Mouse (Mus musculus): ENCODE measurements around the gene Sstr4.

The Sstr4 gene

DNA sequence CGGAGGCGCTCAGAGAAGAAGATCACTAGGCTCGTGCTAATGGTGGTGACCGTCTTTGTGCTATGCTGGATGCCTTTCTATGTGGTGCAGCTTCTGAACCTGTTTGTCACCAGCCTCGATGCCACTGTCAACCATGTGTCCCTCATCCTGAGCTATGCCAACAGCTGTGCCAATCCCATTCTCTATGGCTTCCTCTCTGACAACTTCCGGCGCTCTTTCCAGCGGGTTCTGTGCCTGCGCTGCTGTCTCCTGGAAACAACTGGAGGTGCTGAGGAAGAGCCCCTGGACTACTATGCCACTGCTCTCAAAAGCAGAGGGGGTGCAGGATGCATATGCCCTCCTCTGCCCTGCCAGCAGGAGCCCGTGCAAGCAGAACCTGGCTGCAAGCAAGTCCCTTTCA, 1.1 kb downstream of the Sstr4 start:
- no peak for DNase-seq (ENCODE audit: low read depth)

DNA sequence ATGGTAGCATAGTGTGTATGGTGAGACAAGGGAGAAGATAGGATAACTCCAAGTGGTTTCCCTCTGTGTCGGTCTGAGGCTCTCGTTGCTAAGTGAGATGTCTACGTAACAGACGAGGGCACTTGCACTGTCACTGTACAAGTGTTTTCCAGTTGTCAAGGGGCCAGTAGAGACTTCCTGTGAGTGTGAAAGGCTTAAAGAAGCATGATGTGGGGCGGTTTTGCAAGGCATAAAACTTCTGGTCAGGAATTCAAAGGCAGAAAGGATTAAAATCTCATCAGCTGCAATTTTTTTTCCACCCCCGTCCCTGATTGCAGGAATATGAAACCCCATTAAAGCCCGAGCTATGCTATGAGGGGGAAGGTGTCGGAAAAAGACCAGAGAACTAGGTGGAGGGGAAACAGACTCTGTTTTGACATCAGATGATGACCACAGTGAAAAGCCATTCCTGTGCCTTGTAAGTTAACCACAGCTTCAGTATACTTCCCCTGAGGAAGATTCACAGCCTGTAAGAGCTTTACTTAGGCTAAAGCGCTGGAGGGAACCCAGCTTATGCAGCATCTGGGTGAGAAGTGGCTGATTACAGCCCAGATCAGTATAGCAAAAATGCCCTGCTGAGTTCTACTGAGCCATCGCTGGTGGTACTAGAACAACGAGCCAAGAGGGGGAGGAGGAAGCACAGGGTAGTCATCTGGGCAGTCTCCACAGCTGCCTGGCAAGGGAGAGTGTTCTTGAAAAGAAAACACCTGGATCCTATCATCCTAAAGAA, 2.1 kb downstream of the Sstr4 start:
- no peak for DNase-seq (ENCODE audit: low read depth)

DNA sequence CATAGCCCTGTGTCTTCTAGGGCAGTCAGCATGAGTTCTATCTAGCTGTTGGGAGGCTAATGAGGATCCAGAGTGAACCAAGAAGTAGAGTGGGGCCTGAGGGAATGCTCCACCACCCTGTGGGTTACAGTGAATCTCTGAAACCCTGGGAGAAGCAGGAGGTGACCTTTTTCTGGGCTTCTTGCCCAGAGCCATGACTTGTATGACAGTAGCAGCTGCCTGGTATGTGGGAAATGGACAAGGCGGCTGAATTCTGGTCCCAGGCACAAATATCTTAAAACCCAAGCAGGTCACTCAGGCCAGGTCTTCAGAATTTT, 2.6 kb downstream of the Sstr4 start:
- DNase-seq (ENCODE audit: low read depth), result no peak

DNA sequence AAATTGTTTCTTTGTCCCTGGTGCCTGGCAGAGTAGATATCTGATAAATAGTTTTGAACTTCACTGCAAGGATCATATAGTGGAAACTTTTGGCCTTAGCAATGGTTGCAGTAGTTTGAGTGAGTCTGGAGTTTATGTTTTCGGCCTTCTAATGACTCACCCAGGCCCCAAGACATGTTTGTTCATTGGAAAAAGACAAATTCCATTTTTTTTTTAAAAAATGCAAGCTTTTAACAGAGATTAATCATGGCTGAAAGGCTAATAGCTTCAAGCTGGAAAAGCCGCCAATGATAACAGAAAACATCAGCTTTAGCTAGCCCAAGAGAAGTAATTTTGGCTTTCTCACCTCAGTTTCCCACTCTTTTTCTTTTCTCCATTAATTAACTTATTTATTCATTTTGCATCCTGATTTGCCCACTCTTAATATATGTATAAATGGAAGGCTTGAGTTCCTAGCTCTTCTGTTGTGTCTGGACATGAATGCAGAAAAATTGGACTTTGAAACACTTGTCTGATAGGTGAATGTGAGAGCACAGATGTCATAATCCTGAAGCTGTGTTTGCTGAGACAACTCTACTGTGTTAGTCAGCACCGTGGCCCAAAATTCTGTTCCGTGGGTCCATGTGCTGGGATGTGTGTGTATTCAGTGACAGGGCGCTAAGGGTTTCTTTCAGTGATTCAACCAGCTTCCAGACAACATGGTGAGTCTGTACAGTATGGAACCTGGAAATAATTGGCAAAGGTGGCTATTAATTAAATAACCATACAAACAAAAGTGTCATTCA, 3.9 kb downstream of the Sstr4 start:
- no peak for DNase-seq (ENCODE audit: low read depth)

DNA sequence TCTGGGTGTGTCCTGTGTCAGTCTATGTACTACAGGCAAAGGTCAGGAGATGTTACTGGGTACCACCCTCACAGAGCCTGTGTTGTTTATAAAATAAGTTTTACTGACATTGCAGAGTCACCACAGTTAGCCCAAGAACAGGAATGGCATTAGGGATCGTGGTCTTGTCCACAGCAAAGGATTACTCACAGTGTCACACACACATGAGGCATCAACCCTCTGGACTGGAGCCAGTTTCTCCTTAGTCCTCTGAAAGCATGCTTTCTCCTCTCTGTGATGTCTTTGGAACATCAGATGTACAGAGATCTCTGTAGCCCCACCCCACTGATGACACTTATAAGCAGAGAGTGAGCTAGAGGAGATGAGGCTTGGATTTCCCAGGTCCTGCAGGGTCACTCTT, 7.1 kb downstream of the Sstr4 start:
- DNase-seq (ENCODE audit: low read depth), result no peak

DNA sequence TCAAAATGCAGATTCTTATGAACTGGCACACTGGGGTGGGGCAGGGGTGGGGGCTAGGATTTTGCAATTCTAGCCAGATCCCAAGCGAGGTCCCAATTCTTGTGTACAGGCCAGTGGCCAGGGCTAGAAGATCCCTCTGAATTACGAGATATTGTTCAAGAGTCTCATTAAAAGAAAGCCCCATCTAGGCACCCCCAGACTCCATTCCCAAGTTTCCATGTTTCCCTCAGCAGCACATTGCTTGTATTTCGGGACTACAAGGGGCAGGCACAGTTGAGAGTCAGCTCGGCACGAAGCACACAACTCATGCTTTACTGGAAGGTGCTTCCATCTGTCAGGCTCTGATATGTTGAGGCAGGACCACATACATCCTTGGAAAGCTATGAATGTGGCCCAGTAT, 9.8 kb downstream of the Sstr4 start:
- DNase-seq (ENCODE audit: low read depth), result no peak

DNA sequence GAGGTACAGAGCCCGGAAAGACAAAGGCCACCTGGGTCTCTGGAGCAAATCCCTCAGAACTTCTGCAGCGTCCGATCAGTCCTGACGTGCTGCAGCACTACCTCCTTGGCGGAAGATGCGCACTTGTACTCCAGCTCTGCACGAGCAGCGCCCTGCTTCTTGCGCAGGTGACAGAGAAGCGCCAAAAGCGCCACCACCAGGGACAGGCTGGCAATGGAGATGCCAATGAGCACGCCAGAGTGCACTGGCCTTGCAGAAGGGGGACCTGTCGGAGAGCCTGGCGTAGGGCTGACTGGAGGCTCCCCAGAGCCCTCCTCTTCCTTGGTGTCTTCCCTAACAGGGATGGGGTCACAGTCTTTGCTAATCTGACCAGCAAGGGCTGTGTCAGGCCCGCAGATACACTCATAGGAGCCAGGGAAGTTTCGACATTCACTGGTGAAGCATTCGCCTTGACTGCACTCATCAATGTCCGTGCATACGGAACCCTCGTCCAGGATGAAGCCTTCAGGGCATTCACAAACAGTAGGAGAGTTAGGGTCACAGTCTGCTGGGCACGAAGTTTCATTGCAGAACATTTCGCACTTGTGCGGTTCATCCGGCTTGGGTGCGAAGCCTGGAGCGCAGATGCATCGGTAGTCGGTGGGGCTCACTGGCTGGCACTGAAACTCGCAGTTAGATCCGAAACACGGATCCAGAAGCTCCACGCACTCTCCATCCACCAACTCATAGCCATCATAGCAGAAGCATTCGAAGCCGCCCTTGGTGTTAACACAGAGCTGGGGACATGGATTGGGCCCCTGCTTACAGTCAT, 11.2 kb downstream of the Sstr4 start:
- DNase-seq (ENCODE audit: low read depth), result no peak

DNA sequence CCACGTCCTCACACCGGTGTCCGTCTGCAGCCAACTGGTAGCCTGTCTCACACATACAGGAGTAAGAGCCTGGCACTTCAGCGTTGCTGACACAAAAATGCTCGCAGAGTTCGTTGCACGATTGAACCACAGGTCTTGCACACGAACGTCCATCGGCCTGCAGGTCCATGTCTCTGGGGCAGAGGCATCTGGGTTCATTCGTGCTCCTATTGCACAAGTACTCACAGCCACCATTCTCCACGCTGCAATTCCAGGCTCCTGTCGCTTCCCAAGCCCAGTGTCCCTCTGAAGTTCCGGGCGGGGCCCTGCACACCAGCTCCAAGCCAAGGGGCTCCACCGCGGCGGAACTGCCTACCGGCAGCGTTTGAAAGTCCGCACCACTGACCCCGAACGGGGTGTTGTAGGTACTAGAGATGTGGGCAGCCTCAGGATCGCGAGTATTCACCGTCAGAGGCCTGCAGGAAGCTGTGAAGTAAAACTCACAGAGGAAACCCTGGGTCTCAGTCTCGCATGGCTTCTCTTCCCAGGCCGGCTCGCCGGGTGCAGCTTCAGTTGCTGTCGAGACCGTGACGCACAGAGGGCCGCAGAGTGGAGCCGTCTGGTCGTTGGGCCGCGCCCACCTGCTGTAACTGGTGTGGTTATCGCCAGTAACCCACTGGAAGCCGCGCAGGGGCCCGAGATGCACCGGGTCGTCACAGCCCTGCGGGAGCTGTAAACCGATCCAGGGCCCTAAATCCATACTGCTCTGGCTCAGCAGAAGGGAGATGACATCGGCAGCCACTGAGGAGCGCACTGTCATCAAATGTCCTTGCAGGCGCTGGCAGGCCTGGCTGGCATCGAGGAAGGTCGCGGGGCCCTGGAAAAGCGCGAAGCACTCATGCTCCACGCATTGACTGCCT, 12.1 kb downstream of the Sstr4 start:
- no peak for DNase-seq (ENCODE audit: low read depth)

DNA sequence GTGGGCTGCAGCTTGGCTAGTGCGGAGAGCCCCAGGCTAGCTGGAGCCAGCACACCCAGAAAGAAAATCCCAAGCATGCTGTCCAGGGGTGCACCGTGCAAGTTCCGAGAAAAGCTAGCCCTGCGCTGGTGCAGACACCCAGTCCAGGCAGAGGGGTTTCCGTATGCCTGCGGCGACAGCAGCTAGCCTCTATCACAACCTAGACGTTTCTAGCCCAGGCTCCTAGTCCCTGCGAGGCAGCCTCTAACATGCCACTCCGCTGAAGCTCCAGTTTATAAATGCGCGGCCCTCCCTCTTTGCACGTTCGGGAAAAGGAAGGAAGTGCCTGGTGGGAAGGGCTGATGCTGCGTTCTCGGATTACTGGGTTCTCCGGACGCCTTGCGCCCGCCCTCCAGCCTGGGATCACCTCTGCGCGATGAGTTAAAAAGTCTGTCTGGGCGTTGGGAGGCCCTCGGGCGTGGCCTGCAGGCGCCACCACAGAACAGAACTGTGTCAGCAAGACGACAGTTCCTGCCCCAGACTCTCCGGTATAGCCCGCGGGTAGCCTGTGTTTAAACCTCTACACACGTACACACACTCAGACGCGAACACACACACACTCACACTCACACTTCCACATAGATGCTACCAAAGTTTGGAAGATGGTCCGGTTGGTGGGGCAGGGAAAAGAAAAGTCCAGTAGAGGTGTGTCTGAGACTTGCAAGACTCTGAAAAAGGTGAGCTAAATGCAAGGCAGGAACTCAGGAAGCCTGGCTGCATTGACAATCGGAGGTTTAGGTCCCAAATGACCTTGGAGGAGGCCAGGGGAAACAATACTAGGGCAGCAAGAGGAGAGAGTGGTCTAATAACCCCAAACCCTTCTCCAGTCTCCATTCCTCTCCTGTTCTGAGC, 13.0 kb downstream of the Sstr4 start, which contains the start of gene Thbd:
Gene Thbd (minus strand): TSS at position 319 of the 891 bp plus-strand sequence.
- no peak for DNase-seq (ENCODE audit: low read depth)

DNA sequence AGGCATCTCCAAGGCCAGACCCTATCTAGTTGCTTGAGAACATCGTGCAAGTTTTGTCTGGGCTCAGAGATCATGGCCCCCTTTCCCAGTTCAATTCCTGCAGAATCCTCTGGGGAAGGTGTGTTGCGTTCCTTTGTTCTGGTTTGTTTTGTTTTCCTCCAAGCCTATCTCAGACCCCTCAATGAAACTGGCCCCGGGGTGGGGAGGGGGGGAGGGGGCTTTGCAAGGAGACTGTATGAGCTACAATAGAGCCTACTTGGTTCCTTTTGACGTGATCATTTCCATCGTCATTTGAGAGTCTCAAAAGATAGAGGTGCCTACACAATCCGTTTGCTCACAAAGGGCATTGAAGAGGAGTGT, 13.6 kb downstream of the Sstr4 start:
- DNase-seq (ENCODE audit: low read depth), result no peak

DNA sequence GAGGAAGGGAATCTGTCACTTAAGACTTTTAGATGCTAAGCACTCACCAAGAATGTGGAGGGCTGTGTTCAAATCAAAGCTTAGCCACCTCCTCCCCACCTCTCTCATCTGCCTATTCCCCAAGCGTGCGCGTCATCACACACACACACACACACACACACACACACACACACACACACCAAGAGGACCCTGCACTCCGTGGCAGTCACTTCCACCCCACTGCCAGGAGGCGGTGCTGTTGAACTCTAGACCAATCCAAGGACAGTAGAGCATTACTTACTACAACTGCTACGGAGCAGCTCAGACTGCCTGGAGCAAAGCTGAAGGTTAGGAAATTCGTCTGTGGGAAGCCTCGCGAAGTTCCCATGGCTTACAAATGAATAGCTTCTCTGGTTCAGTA, 14.0 kb downstream of the Sstr4 start:
- DNase-seq (ENCODE audit: low read depth), result no peak

DNA sequence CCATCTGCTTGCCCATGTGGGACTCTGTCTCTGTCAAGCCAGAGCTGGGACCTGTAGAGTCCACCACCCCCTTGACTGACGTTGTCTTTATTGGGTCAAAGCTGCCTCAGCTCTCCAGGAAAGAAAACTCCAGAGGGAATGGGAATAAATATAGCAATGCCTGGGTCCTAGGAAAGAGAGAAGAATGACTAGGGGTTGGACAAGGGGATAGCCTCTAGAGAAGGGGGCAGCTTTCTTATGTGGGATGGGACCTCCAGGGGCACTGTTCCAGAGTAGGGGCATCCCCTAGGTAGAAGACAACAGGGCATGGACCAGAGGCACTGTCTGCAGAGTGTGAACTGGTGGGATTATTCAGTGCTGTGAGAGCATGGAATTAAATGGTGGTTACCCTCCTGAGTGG, 14.7 kb downstream of the Sstr4 start:
- DNase-seq (ENCODE audit: low read depth), result no peak

DNA sequence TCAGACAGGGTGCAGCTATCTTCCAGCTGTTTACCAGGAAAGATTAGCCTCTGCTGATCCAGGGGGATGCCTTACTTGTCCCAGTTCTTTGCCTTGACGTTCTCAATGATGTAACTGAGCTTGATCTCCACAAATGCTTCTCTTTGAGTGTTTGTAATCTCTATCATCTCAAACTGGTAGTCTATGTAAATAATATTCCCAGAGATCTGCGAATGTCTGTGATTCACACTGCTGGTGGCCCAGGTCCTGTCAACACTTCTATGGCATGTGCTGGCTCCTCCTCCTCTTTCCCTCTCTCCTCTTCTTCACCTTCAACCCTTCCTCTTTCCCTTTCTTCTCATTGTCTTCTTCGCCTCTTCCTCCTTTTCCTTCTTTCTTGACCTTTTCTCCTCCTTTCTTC, 24.0 kb downstream of the Sstr4 start:
- DNase-seq (ENCODE audit: low read depth), result no peak

DNA sequence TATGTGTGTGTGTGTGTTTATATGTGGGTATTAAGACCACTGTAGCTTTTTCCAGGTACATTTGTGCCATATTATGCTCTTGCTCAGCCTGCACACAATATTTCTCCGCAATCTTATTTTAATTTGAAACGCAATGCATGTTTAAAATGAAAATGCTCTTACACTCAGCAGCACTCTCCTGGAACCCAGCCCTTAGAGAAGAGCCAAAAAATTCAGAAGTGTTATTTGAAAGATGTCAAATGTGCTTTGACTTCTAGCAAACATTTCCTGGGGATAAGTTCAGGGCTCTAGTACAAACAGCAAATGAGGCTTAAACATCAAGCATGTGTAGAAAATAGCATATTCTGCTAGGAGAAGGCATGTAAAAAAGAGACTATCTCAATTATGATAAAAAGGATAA, 24.6 kb downstream of the Sstr4 start:
- DNase-seq (ENCODE audit: low read depth), result no peak

DNA sequence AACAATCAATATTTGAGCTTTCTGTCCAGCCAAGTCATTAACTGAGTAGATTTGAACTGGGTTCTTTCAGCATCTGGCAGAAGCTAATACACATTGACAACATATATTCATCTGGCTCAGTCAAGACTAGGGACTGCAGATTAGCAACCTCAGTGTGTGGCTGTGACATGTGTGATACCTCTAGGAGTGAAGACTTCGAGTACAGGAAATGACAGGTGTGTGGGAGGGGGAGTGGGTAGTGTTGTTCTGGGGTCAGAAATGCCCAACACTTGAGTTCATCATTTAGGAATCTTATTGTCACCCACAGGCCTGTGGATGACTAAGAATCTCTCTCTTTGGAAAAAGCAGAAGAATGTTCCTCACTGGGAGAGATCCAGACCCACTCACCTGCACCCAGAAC, 26.0 kb downstream of the Sstr4 start:
- no peak for DNase-seq (ENCODE audit: low read depth)

DNA sequence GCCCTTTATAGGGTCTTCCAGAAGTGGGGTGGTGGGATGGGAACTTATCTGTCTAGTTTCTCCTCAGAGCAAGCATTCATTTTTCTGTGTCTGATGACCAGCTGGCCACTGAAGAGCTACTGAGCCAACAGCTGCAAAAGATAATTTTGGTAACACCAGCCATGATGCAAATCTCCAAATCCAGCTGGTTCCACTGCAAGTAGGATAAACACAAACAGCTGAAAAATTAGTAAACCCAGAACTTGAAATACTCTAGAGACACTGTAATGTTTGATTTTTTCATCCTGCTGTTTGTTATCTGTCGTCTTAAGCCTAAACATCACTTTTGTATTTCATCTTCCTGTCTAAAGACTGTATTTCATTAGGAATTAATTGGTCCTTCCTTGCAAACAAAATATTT, 26.6 kb downstream of the Sstr4 start:
- no peak for DNase-seq (ENCODE audit: low read depth)

DNA sequence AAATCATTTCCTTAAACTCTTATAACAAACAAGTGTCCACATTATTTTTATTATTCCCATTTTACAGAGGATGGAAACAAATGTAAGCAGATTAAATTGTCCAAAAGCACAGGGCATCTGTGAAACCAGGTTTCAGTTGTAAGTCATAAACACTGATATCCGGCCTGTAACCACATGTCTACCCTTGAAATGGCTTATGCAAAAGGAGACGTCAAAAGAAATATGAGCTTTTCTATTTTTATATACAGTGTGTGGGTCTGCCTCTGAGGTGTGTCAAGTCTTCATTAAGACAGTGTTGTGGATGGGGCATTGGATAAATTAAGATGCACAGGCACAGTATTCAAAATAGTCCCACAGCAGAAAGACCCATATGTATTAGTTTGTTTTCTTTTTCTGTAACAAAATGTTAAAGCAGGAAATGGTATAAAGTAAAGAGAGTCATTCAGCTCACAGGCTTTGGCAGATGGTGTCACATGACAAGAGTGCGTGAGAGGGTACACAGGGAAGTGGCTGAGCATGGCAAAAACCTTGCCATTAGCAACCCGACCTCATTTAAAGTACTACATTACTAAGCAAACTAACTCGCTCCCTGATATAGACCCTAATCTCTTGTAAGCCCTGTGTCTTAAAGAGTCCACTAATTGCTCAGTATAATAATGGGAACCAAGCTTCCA, 30.7 kb downstream of the Sstr4 start:
- DNase-seq (ENCODE audit: low read depth), result no peak

DNA sequence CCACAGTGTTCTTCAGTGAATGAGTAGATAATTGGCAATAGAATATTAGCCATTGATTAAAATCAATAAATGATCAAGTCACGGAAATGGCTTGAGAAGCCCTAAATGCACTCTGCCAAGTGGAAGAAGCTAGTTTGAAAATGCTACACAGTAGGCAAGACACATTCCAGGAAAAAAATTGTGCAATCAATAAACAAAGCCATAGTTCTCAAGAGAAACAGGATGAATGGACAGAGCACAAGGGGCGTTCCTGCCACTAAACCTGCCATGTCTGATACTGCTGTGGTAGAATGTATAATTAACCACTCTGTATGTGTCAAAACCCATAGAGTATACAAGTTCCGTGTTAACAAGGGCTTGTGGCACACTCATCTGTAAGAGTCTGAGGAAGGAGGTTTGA, 32.4 kb downstream of the Sstr4 start:
- DNase-seq (ENCODE audit: low read depth), result no peak

DNA sequence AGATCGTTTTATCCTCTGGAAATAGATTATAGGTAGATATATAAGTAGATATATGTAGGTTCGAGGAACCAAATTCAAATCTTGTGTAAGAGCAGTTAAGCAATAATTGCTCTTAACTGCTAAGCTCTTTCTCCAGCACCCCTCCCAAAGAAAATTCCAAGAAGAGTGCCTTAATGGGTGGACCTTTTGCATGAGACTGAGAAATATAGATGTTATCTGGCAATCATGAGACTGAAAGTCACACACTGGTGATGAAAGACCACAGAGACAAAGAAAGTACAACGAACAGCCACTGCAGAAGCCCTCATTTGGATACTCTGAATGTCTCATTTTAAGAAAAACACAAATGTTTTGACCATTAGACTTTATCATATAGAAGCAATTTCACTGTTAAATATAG, 33.4 kb downstream of the Sstr4 start:
- DNase-seq (ENCODE audit: low read depth), result no peak

DNA sequence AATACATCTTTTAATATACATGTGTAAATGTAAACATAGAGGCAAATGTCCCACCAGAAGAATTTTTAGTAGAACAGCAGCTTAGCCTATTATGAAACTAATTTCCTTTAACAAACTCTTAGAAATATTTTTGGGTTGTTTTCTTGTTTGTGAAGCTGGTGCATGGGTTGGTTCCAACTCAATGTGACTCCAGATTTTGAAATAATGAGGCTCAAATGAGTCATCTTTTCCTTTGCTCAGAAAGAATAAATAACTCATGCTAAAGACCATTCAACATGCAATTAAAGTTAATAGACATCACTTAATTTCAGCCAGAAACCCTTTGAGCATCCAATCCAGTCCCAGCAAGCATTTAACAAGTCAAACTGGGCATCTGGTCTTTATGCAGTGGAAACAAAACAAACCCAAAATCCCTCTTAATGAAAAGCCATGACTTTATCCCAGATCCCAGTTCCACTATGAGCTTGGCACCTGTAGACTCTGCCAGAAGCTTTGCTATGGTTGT, 33.9 kb downstream of the Sstr4 start:
- DNase-seq (ENCODE audit: low read depth), result no peak
